Mouse (Mus musculus) G1E-ER4 (cell line): Measurements from ENCODE around the gene Slc30a2. TPM values are rescaled to one million over a fixed set of nuclear protein-coding genes. Genes with fewer than 3 reads are reported as not detected.

Experiments
- GATA1 ChIP-seq: IDR thresholded peaks from one replicate; pipeline ENCODE4 v1.8.0; 2012; ENCODE audit warnings: low read length, inconsistent platforms
- polyA plus RNA-seq: library from polyadenylated mRNA; stranded (reverse); fragments of >175 nt; gene quantifications from 2 replicates; pipeline ENCODE4 v1.2.3, GENCODE M21; 2012

Gene Slc30a2
- polyA plus RNA-seq, 1 experiment: 0.25 TPM

DNA sequence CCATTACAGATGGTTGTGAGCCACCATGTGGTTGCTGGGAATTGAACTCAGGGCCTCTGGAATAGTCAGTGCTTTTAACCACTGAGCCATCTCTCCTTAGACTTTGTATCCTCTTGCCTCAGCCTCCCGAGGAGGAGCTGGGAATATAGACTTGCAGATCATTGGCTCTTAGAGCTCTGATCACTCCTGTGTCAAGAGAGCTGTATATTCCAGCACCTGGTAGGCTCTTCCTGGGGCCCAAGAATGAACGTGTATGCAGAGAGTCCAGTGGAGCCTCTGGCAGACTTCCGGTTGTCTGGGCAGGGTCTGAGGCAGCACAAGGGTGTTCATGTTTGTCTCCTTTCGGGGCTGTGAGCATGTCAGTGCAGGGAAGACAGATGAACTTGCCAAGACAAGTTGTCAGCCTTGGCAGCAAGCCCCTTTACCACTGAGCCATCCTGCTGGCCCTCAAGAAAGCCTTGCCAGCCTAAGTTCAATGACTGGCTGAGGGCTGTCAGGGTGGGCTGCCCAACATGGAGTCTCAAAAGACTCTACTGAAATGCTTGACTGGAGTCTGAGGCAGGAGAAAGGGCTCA, 28.8 kb upstream of the Slc30a2 start:
- TF ChIP-seq GATA1: no peak

DNA sequence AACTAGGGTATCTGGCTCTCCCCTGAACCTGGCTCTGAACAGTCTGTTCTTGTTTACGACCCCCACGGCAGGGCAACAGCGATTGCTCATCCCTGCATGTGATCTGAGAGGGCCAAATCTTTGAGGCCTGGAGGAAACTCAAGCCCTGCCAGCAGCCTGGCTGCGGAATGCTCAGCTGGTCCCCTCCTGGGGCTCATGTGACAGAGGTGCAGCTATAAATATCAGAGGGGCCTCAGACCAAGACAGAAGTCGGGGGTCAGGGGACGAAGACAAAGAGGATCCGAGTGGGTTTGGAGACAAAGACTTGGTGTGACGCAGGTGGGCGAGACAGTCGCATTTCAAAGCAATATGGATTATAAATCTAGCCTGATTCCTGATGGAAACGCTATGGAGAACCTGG, 28.1 kb upstream of the Slc30a2 start, which contains the start of gene Trim63:
TSS of gene Trim63 (plus strand) at position 245 of the 400 bp plus-strand sequence.
- TF ChIP-seq GATA1: no peak

DNA sequence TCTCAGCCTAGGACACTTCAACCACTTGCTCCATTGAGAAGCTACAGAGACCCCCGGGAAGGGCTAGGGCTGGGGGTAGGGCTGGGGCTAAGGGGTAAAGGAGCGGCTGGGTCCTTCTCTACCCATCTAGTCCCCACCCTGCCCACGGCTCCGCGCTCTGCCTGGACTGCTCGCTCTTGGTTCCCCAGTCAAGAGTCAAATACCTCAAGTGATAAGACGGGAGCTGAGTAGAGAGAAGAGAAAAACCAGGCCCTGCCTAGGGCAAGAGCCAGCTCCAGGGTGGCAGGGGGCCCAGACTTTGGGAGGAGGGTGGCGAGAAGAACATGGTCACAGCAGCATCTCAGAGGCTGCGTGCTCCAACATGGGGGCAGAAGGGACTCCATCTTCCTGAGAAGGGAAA, 27.5 kb upstream of the Slc30a2 start:
- TF ChIP-seq GATA1: no peak

DNA sequence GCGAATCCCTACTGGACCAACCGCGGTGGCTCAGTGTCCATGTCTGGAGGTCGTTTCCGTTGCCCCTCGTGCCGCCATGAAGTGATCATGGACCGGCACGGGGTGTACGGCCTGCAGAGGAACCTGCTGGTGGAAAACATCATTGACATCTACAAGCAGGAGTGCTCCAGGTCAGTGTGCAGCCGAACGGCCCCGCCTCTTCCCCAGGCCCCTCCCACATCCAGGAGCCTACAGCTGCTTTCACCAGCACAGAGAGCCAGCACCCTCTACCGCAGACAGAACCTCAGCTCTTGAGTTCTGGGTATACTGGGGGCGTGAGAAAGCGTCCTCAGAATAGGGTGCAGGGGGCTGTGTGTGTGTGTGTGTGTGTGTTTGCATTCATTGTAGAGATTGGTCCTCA, 26.6 kb upstream of the Slc30a2 start:
- TF ChIP-seq GATA1: no peak

DNA sequence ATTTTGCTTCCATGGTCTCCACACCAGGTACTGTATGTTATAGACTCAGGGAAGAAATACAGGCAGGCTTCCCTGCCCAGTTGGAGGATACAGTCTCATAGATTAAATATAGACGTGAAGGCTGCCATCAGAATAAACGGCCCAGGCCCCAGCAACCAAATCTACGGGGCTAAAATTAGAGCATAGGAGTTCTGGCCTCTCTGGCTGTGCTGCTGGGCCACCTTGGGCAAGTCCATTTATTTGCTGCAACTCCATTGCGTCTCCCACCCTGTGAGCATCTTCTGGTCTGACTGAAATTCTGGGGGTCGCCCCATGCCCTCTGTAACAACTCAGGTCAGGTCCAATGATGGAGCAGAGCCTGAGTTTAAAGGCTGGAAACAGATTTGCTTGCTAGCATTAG, 23.9 kb upstream of the Slc30a2 start:
- TF ChIP-seq GATA1: no peak

DNA sequence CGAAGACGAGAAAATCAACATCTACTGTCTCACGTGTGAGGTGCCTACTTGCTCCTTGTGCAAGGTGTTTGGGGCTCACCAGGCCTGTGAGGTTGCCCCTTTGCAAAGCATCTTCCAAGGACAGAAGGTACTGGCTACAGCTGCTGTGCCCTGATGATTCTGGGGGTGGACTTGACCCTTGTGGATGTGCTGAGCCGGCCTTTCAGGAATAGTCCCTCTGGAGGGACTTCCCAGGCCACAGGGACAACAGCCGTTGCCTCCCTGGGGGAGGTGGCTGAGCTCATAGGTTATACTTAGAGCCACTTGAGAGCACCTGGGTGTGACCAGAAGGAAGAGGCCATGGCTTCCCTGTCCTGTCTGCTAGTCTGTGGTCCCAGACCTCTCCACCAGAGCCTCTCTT, 23.3 kb upstream of the Slc30a2 start:
- no peak for TF ChIP-seq GATA1

DNA sequence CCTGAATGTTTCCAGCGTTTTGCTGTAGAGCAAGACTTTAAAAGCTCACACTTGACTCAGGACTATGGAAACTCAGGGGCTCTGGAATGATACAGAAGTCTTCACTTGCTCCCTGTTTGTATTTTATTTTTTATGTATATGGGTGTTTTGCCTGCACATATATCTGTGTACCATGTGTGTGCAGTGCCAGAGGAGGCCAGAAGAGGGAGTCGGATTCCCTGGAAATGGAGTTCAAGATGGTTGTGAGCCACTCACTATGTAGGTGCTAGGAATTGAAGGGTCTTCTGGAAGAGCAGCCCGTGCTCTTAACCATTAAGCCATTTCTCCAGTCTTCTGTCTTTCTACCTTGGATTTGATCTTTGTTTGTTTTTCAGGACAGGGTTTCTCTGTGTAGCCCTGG, 21.5 kb upstream of the Slc30a2 start:
- no peak for TF ChIP-seq GATA1

DNA sequence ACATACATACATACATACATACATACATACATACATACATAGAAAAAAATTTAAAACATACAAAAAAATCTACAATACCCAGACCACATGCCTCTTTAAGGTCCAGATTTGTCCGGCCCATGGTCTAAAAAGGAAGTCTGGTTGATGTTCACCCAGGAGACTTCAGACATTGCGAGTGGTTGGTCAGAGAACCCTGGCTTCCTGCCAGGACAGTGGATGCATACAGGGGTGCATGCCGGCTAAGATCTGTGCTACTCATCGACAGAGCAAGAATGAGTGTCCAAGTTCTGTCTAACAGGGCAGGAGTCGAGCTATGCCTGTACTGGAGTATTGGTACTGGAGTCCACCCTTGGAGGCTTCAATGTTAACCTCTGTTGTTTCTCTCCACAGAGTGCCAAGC, 18.3 kb upstream of the Slc30a2 start:
- TF ChIP-seq GATA1: no peak

DNA sequence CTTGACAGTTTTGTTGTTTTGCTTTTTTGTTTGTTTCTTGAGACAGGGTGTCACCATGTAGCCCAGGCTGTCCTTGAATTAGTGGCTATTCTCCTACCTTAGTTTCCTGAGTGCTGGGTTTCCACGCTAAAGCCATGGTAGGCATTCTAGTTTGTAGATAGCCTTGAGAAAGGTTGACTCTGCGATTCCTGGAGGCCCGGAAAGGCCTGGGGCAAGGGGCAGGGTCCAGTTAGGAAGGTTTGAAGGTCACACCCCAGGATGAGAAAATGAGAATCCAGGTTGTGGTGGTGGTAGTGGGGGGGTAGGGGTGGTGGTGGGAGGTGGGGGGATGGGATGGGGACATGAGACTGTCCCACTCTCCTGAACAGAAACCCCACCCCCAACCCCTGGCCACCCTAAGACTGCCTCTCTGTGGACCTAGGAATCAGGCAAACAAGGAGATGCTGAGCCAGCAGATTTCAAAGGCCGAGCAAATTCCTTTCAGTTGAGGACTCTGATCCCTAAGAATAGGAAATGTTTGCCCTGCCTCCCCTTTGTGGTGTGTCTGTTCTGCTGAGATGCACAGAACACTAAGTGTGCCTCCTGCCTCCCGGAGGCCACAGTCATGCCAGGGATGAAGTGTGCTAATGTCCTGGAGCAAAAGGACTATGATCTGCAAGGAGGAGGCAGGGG, 16.0 kb upstream of the Slc30a2 start:
- no peak for TF ChIP-seq GATA1

DNA sequence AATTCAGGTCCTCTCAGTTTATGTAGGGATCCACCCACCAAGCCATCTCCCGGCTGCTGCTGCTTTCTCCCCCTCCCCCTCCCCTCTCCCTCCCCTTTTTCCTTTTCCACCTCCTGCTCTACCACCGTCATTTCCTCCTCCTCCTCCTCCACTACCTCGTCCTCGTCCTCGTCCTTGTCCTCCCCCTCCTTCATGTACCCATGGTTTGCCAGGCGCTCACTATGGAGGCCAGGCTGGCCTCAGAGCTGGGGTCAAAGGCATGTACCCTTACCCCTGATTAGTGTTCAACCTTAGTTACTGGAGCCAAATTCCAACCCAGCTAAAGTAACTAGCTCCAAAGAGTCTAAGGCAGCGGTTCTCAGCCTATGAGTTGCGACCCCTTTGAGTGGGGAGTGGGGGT, 14.8 kb upstream of the Slc30a2 start:
- no peak for TF ChIP-seq GATA1

DNA sequence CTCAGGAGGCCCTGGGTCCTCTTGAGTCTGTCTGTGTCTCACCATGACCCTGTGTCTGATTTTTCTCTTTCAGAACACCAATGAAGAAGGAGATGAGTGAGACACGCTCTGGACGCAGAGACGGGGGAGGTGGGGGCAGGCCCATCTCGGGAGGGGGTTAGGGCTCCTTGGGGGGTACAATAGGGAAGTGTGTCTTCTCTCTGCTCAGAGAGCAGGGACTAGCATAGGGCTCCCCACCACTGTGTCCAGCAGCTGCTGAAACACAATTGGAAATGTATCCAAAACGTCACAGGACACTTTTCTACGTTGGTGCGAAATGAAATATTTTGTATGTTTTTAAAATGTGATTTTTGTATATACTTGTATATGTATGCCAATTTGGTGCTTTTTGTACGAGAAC, 14.1 kb upstream of the Slc30a2 start:
- TF ChIP-seq GATA1: no peak

DNA sequence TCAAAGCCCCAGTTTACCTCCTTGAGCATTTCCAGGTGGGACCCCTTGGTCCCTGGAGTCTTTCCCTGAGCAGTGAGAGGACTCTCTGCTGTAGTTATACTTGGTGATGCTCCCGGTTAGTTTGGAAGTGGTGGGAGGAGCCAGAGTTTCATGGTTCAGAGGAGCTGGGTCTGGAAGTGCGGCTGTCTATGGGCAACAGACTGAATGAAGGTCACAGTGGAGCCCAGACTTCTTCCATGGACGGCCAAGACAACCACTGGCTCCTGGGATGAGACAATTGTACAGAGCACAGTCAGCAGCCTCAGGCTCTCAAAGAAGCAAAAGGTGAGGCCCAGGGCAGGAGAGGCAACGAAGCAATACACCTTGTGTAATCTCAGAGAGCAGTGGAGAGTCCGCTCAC, 12.7 kb upstream of the Slc30a2 start:
- TF ChIP-seq GATA1: no peak

DNA sequence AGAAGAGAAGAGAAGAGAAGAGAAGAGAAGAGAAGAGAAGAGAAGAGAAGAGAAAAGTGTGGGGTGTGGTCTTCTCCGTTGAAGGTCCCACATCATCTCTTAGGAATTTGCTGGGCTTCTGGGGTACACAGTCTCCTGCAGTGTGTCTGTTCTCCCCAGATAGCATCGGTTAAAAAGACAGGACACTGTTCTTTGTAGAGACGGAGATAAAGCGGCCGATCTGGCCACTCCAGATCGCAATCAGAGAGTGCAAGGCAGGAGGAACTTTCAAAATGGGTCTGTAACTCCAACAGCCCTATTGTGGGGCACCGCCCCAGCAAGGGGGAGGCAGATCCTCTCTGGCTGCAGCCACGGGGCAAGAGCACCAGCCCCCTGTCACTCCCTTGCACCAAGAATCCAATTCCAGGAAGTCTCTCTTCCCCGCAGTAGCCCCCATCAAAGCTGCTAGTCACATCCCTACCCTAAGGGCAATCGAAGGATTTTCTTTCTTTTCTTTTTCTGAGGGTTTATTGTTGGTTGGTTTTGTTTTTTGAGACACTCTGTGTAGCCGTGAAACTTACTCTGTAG, 685 bp upstream of the Slc30a2 start:
- no peak for TF ChIP-seq GATA1

DNA sequence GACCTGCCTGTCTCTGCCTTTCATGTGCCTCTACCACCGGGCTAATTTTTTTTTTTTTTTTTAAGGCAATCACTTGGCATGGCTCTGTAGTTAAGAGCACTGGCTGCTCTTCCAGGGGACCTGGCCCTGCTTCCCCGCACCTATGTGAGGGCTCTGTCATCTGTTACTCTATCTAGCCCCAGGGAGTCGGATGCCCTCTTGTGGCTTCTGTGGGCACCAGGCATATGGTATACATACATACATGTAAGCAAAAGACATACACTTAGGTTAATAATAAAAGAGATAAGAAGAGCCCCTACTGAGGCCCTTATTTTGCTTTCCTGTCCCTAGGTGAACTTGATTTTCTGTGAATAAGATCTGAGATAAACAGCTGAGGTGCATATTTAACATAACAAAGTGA, 1.6 kb downstream of the Slc30a2 start:
- TF ChIP-seq GATA1: no peak

DNA sequence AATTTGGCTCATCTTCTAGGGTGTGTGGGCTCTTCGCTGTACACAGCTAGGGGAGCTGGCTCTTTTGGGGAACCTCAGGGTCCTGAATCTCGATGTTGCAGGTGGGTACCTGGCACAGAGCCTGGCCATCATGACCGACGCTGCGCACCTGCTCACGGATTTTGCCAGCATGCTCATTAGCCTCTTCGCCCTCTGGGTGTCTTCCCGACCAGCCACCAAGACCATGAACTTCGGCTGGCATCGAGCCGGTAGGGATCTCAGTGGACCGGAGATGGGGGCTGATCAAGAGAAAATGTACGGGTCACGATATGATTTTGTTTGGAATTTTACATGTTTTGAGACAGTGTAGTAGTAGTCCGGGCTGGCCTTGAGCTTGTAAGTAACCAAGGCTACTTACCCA, 2.8 kb downstream of the Slc30a2 start:
- TF ChIP-seq GATA1: no peak

DNA sequence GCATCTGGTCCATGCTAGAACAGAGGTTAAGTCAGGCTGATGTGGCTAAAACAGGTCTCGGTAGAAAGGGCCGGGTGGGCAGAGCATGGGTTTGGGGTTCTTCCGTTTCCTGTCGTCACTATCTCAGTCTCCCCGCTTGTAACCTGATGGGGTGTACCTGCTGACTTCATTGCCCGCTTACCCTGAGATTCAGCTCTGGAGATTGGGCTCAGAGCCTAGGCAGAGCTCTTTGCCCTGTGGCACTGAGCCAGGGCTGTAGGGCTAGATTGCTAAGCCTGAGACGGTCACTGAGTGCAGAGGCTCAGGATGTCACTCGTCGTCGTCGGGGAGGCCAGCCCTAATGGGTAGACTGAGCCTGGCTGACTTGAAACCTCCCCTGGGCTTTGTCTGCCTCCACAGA, 5.1 kb downstream of the Slc30a2 start:
- no peak for TF ChIP-seq GATA1

DNA sequence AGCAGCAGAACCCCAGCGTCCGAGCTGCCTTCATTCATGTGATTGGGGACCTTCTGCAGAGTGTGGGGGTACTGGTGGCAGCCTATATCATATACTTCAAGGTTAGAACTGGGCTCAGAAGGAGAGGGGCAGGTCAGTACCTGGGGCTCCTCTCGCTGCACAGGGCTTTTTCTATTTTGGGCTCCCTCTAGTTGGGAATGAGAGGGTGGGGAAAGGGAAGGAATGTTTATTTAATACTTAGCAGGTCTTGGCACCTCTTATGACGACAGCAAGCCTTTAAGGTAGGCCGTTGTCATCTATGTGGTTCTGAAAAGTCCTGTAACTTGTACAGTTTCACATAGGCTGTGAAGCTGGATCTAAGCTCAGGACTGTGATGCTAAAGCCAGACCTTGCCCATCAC, 5.6 kb downstream of the Slc30a2 start:
- no peak for TF ChIP-seq GATA1
